25 mouse cellular contexts compared by ENCODE assay signal in the genomic region with DNA sequence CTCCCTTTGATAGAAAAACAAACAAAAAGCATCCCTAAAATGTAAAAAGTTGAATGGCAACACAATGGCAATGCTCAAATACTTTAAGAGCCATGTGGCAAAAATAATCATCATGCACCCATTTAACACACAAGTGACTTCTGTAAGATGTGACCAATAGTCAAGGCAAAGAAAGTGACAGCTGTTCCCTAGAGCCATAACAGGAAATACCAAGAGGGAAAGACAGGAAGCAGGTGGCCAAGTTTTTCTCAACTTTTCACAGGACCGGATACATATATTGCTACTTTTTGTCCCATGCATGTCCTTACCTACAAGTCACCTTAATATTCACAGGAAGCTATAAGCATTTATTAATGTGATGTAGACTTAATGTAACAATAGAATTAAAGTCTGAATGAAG. TPM values are rescaled to one million over a fixed set of nuclear protein-coding genes. Genes with fewer than 3 reads are reported as not detected.
A peak's percentile ranks its signal among the peaks of the same experiment; 100 is the strongest.
DNase-seq lines count a peak whose midpoint lies in the region; ATAC-seq and TF ChIP-seq lines count a peak whose summit lies in the region.
"Had no signal": no experiment of that assay in that cellular context is flagged by ENCODE, and none has a peak within 500 bp of the region (broad histone marks: within the 10 kb centered on the region; RNA-seq: fewer than 3 reads in every experiment).

No protein-coding gene starts in this region.

- no peaks in the 10 kb centered on the region; the same call in 1 of the 2 replicates for H3K27me3 ChIP-seq in embryonic facial prominence, embryonic 14.5 days (replicated peaks; ENCODE audit: control insufficient read depth, insufficient read depth, low read length)
- H3K27me3 ChIP-seq in embryonic facial prominence, embryonic 10.5 days (replicated peaks; ENCODE audit: low read depth, poor library complexity, severe bottlenecking) = no peaks in the 10 kb centered on the region
- H3K27me3 ChIP-seq in heart, embryonic 13.5 days (replicated peaks) = no peaks in the 10 kb centered on the region
- no peaks in the 10 kb centered on the region for H3K27me3 ChIP-seq in heart, embryonic 10.5 days (ENCODE audit: insufficient read depth, poor library complexity, severe bottlenecking)
- no peaks in the 10 kb centered on the region for H3K27me3 ChIP-seq in lung, embryonic 14.5 days (ENCODE audit: insufficient read depth, low read length)
- no peaks in the 10 kb centered on the region for H3K27me3 ChIP-seq in heart, embryonic 16.5 days (ENCODE audit: control insufficient read depth, insufficient read depth, low read length)
- H3K27me3 ChIP-seq: embryonic facial prominence, embryonic 12.5 days; forebrain, embryonic 13.5 days; limb, embryonic 13.5 days; liver, embryonic 12.5 days; neural tube, embryonic 13.5 days had no signal

- H3K9me3 ChIP-seq in embryonic facial prominence, embryonic 14.5 days (ENCODE audit: control insufficient read depth, low read length) = no peaks in the 10 kb centered on the region
- H3K9me3 ChIP-seq in embryonic facial prominence, embryonic 10.5 days = no peaks in the 10 kb centered on the region
- H3K9me3 ChIP-seq in heart, embryonic 13.5 days = no peaks in the 10 kb centered on the region
- no peaks in the 10 kb centered on the region for H3K9me3 ChIP-seq in heart, embryonic 10.5 days
- H3K9me3 ChIP-seq in lung, embryonic 14.5 days (ENCODE audit: low read depth, low read length) = no peaks in the 10 kb centered on the region
- H3K9me3 ChIP-seq in heart, embryonic 16.5 days (replicated peaks; ENCODE audit: control insufficient read depth, low read length) = no peaks in the 10 kb centered on the region
- H3K9me3 ChIP-seq: embryonic facial prominence, embryonic 12.5 days; forebrain, embryonic 13.5 days; limb, embryonic 13.5 days; liver, embryonic 12.5 days; neural tube, embryonic 13.5 days had no signal

- H3K4me1 ChIP-seq in embryonic facial prominence, embryonic 14.5 days (ENCODE audit: control insufficient read depth, insufficient read depth, low read length) = peaks cover 11% of the 10 kb centered on the region
- peaks cover 25% of the 10 kb centered on the region for H3K4me1 ChIP-seq in embryonic facial prominence, embryonic 10.5 days
- H3K4me1 ChIP-seq in heart, embryonic 13.5 days = peaks cover 46% of the 10 kb centered on the region
- peaks cover 17% of the 10 kb centered on the region; the same call in 1 of the 2 replicates for H3K4me1 ChIP-seq in heart, embryonic 10.5 days
- no peaks in the 10 kb centered on the region for H3K4me1 ChIP-seq in lung, embryonic 14.5 days (ENCODE audit: insufficient read depth)
- peaks cover 27% of the 10 kb centered on the region for H3K4me1 ChIP-seq in heart, embryonic 16.5 days (ENCODE audit: control insufficient read depth, insufficient read depth, low read length)

- no peak overlapping the region for H3K4me2 ChIP-seq in embryonic facial prominence, embryonic 14.5 days (ENCODE audit: low read depth, low read length)
- peak overlapping the region; percentile 40 for H3K4me2 ChIP-seq in heart, embryonic 13.5 days
- no peak overlapping the region for H3K4me2 ChIP-seq in lung, embryonic 14.5 days
- H3K4me2 ChIP-seq in heart, embryonic 16.5 days (ENCODE audit: low read depth, low read length) = no peak overlapping the region; the same call in 1 of the 2 replicates
- H3K4me2 ChIP-seq: embryonic facial prominence, embryonic 12.5 days; forebrain, embryonic 13.5 days; hindbrain, embryonic 14.5 days; limb, embryonic 13.5 days; liver, embryonic 12.5 days; neural tube, embryonic 13.5 days had no signal

- no peak for TF ChIP-seq CTCF in lung, embryonic 14.5 days (IDR thresholded peaks at IDR 0.05; ENCODE audit: low read depth)

- peak; percentile 18 for DNase-seq in embryonic facial prominence, embryonic 14.5 days (ENCODE audit: low spot score)
- no peak for DNase-seq in embryonic facial prominence, embryonic 10.5 days (ENCODE audit: low spot score)
- DNase-seq in heart, embryonic 10.5 days (ENCODE audit: low spot score) = no peak
- DNase-seq in lung, embryonic 14.5 days = peak; percentile 51
- DNase-seq in lung, postnatal 14 days = no peak
- no peak for DNase-seq in gastrocnemius, postnatal 14 days
- DNase-seq: adrenal gland, postnatal 25 days; cerebellum, adult 9-11 months; kidney, adult 8-10 months; kidney, postnatal 4 days; layer of hippocampus, adult 9-11 months; lung, adult 18-20 months; lung, postnatal 4 days; midbrain, embryonic 14.5 days; thymus, postnatal 36 days had no signal

- H3K36me3 ChIP-seq in embryonic facial prominence, embryonic 14.5 days (ENCODE audit: control insufficient read depth, insufficient read depth, low read length) = no peaks in the 10 kb centered on the region
- peaks cover 13% of the 10 kb centered on the region; the same call in 1 of the 2 replicates for H3K36me3 ChIP-seq in embryonic facial prominence, embryonic 10.5 days (replicated peaks)
- peaks cover 10% of the 10 kb centered on the region; the same call in 1 of the 2 replicates for H3K36me3 ChIP-seq in heart, embryonic 13.5 days
- H3K36me3 ChIP-seq in heart, embryonic 10.5 days = no peaks in the 10 kb centered on the region
- 0 out of 2 replicates have a peak, but pooled peaks cover 4% of the 10 kb centered on the region for H3K36me3 ChIP-seq in lung, embryonic 14.5 days (ENCODE audit: insufficient read depth)
- H3K36me3 ChIP-seq in heart, embryonic 16.5 days (ENCODE audit: control insufficient read depth, insufficient read depth) = no peaks in the 10 kb centered on the region
- H3K36me3 ChIP-seq: embryonic facial prominence, embryonic 12.5 days; neural tube, embryonic 13.5 days had no signal

- intact Hi-C loops in gastrocnemius, postnatal 14 days (cut with DNase I; ENCODE audit: low total_unique reads) = no loop called here

- no peak overlapping the region for H3K27ac ChIP-seq in embryonic facial prominence, embryonic 14.5 days (replicated peaks; ENCODE audit: low read depth, low read length)
- no peak overlapping the region for H3K27ac ChIP-seq in embryonic facial prominence, embryonic 10.5 days (replicated peaks)
- H3K27ac ChIP-seq in heart, embryonic 13.5 days (replicated peaks) = peak overlapping the region; percentile 63
- H3K27ac ChIP-seq in heart, embryonic 10.5 days = no peak overlapping the region
- H3K27ac ChIP-seq in lung, embryonic 14.5 days (ENCODE audit: low read depth) = no peak overlapping the region
- H3K27ac ChIP-seq in heart, embryonic 16.5 days (ENCODE audit: low read length) = peak overlapping the region; percentile 27; the same call in 1 of the 2 replicates
- H3K27ac ChIP-seq: embryonic facial prominence, embryonic 12.5 days; forebrain, embryonic 13.5 days; hindbrain, embryonic 14.5 days; limb, embryonic 13.5 days; liver, embryonic 12.5 days; neural tube, embryonic 13.5 days had no signal

- WGBS in embryonic facial prominence, embryonic 14.5 days = 47% methylated on average over 1 of the region's 1 CpGs
- WGBS in embryonic facial prominence, embryonic 10.5 days = 67% methylated on average over 1 of the region's 1 CpGs
- WGBS in heart, embryonic 13.5 days = 51% methylated on average over 1 of the region's 1 CpGs
- 68% methylated on average over 1 of the region's 1 CpGs for WGBS in heart, embryonic 10.5 days
- WGBS in lung, embryonic 14.5 days = 58% methylated on average over 1 of the region's 1 CpGs
- 49% methylated on average over 1 of the region's 1 CpGs for WGBS in heart, embryonic 16.5 days

- no peak overlapping the region for H3K4me3 ChIP-seq in embryonic facial prominence, embryonic 14.5 days (ENCODE audit: low read depth, low read length)
- H3K4me3 ChIP-seq in embryonic facial prominence, embryonic 10.5 days = no peak overlapping the region
- 0 out of 2 replicates have a peak overlapping the region, but pooled peaks have one; percentile 0 for H3K4me3 ChIP-seq in heart, embryonic 13.5 days
- H3K4me3 ChIP-seq in heart, embryonic 10.5 days = no peak overlapping the region
- H3K4me3 ChIP-seq in lung, embryonic 14.5 days (ENCODE audit: low read depth, low read length) = no peak overlapping the region
- no peak overlapping the region for H3K4me3 ChIP-seq in heart, embryonic 16.5 days (ENCODE audit: low read length)
- H3K4me3 ChIP-seq: embryonic facial prominence, embryonic 12.5 days; forebrain, embryonic 13.5 days; limb, embryonic 13.5 days; liver, embryonic 12.5 days; neural tube, embryonic 13.5 days had no signal

- ATAC-seq in embryonic facial prominence, embryonic 14.5 days (ENCODE audit: low read depth) = no peak
- no peak for ATAC-seq in heart, embryonic 13.5 days (ENCODE audit: extremely low read depth, insufficient number of reproducible peaks, low FRiP score, low TSS enrichment)
- no peak for ATAC-seq in lung, embryonic 14.5 days (ENCODE audit: insufficient read depth)
- ATAC-seq in heart, embryonic 16.5 days (replicated peaks; ENCODE audit: extremely low read depth, insufficient read depth, low FRiP score) = no peak
- ATAC-seq: CD4-positive, CD25-positive, alpha-beta regulatory T cell, adult 4 months; forebrain, embryonic 13.5 days; inflammation-experienced regulatory T-cells, adult 6 months; liver, embryonic 12.5 days had no signal

- H3K9ac ChIP-seq in embryonic facial prominence, embryonic 14.5 days (ENCODE audit: low read depth, low read length) = no peak overlapping the region
- H3K9ac ChIP-seq in heart, embryonic 13.5 days = no peak overlapping the region
- H3K9ac ChIP-seq in lung, embryonic 14.5 days = no peak overlapping the region
- 0 out of 2 replicates have a peak overlapping the region, but pooled peaks have one; percentile 20 for H3K9ac ChIP-seq in heart, embryonic 16.5 days (ENCODE audit: low read length)
- H3K9ac ChIP-seq: embryonic facial prominence, embryonic 12.5 days; forebrain, embryonic 13.5 days; hindbrain, embryonic 14.5 days; limb, embryonic 13.5 days; liver, embryonic 12.5 days; neural tube, embryonic 13.5 days had no signal

RNA-seq across cellular contexts. Expression of gene Tmcc1, which starts 3.9 kb away (rescaled TPM):
- polyA plus RNA-seq in embryonic facial prominence, embryonic 14.5 days (2014; fragmentation: Nextera tagmentation; extraction: Ambion mirVana) = 10.7 and 11.1 TPM in 2 replicates
- 15.4 and 15.5 TPM in 2 replicates for polyA plus RNA-seq in embryonic facial prominence, embryonic 10.5 days (2016; fragmentation: Nextera tagmentation; extraction: Ambion mirVana)
- 10.5 and 12.2 TPM in 2 replicates for polyA plus RNA-seq in heart, embryonic 13.5 days (2015; fragmentation: Nextera tagmentation; extraction: Ambion mirVana)
- polyA plus RNA-seq in heart, embryonic 10.5 days (2016; fragmentation: Nextera tagmentation; extraction: Ambion mirVana) = 10.9 and 11.9 TPM in 2 replicates
- polyA plus RNA-seq in lung, embryonic 14.5 days (2014; fragmentation: Nextera tagmentation; extraction: Ambion mirVana) = 14.3 and 15.1 TPM in 2 replicates
- polyA plus RNA-seq in heart, embryonic 16.5 days (2015; fragmentation: Nextera tagmentation; extraction: Ambion mirVana) = 10.7 and 13.3 TPM in 2 replicates
- total RNA-seq in gastrocnemius, postnatal 14 days (2021) = 10 to 100 TPM; 26.8 to 37.0 TPM

RNA-seq across cellular contexts. Expression of gene Washc2, which starts 18.4 kb away (rescaled TPM):
- 36.9 and 43.3 TPM in 2 replicates for polyA plus RNA-seq in embryonic facial prominence, embryonic 14.5 days (2014; fragmentation: Nextera tagmentation; extraction: Ambion mirVana)
- 51.3 and 54.5 TPM in 2 replicates for polyA plus RNA-seq in embryonic facial prominence, embryonic 10.5 days (2016; fragmentation: Nextera tagmentation; extraction: Ambion mirVana)
- 31.4 and 34.9 TPM in 2 replicates for polyA plus RNA-seq in heart, embryonic 13.5 days (2015; fragmentation: Nextera tagmentation; extraction: Ambion mirVana)
- 41.4 and 41.6 TPM in 2 replicates for polyA plus RNA-seq in heart, embryonic 10.5 days (2016; fragmentation: Nextera tagmentation; extraction: Ambion mirVana)
- 41.4 and 42.4 TPM in 2 replicates for polyA plus RNA-seq in lung, embryonic 14.5 days (2014; fragmentation: Nextera tagmentation; extraction: Ambion mirVana)
- 30.3 and 31.3 TPM in 2 replicates for polyA plus RNA-seq in heart, embryonic 16.5 days (2015; fragmentation: Nextera tagmentation; extraction: Ambion mirVana)
- 10 to 100 TPM; 22.2 to 22.4 TPM for total RNA-seq in gastrocnemius, postnatal 14 days (2021)

Comparison
In these comparisons a context has a peak if more than half of its experiments do, and no peak if none do; other contexts are left out.
1. DNase-seq: peak in embryonic facial prominence, embryonic 14.5 days (single experiment) and lung, embryonic 14.5 days (single experiment); none in embryonic facial prominence, embryonic 10.5 days (single experiment), heart, embryonic 10.5 days (single experiment), lung, postnatal 14 days (single experiment) and gastrocnemius, postnatal 14 days (single experiment).
2. H3K27ac ChIP-seq: peak in heart, embryonic 13.5 days (single experiment) and heart, embryonic 16.5 days (single experiment); none in embryonic facial prominence, embryonic 14.5 days (single experiment), embryonic facial prominence, embryonic 10.5 days (single experiment), heart, embryonic 10.5 days (single experiment) and lung, embryonic 14.5 days (single experiment).